9 mouse cellular contexts compared by ENCODE assay signal in genomic region chr8:121176291-121176690, GRCm38 (mm10). TPM values are rescaled to one million over a fixed set of nuclear protein-coding genes. Genes with fewer than 3 reads are reported as not detected.
DNase-seq lines count a peak whose midpoint lies in the region; ATAC-seq and TF ChIP-seq lines count a peak whose summit lies in the region.
"Had no signal": no experiment of that assay in that cellular context is flagged by ENCODE, and none has a peak within 500 bp of the region (broad histone marks: within the 10 kb centered on the region; RNA-seq: fewer than 3 reads in every experiment).

No protein-coding gene starts in this region.

- no peak for DNase-seq in liver, embryonic 11.5 days (ENCODE audit: low spot score)
- no peak for DNase-seq in liver, postnatal 0 days
- peak; percentile 24 for DNase-seq in ZHBTc4 (ENCODE audit: low read depth, low spot score)
- DNase-seq in thymus, postnatal 36 days = no peak
- no peak for DNase-seq in cerebellum, adult 2 months
- DNase-seq: adrenal gland, postnatal 10 days had no signal

- TF ChIP-seq EP300 in liver, postnatal 0 days (IDR thresholded peaks at IDR 0.05; ENCODE audit: low read depth) = no peak

- no peak for TF ChIP-seq CTCF in liver, postnatal 0 days (IDR thresholded peaks at IDR 0.05; ENCODE audit: low read depth)
- TF ChIP-seq CTCF in cerebellum, adult 2 months (IDR thresholded peaks at IDR 0.05; ENCODE audit: borderline replicate concordance, insufficient read depth, low read depth, low read length) = no peak

- H3K36me3 ChIP-seq in liver, embryonic 11.5 days (ENCODE audit: control insufficient read depth, insufficient read depth, low read length) = no peaks in the 10 kb centered on the region
- no peaks in the 10 kb centered on the region for H3K36me3 ChIP-seq in liver, postnatal 0 days (replicated peaks; ENCODE audit: insufficient read depth, low read length)

- no peak for TF ChIP-seq POLR2A in cerebellum, adult 2 months (IDR thresholded peaks at IDR 0.05; ENCODE audit: borderline replicate concordance, insufficient read depth, low read length)

- no peak overlapping the region for H3K27ac ChIP-seq in liver, embryonic 11.5 days (ENCODE audit: low read depth, low read length)
- no peak overlapping the region for H3K27ac ChIP-seq in liver, postnatal 0 days (ENCODE audit: low read depth)
- no peak overlapping the region for H3K27ac ChIP-seq in cerebellum, adult 2 months (ENCODE audit: insufficient read depth, low read length)

- peaks cover 10% of the 10 kb centered on the region for H3K4me1 ChIP-seq in liver, embryonic 11.5 days (replicated peaks; ENCODE audit: control insufficient read depth, insufficient read depth, low read length)
- no peaks in the 10 kb centered on the region for H3K4me1 ChIP-seq in liver, postnatal 0 days (ENCODE audit: insufficient read depth)
- no peaks in the 10 kb centered on the region for H3K4me1 ChIP-seq in cerebellum, adult 2 months (ENCODE audit: control insufficient read depth, insufficient read depth, low read length)

- H3K4me3 ChIP-seq in liver, embryonic 11.5 days (ENCODE audit: low read depth, low read length) = no peak overlapping the region
- H3K4me3 ChIP-seq in liver, postnatal 0 days (ENCODE audit: low read depth, low read length) = no peak overlapping the region
- H3K4me3 ChIP-seq in cerebellum, adult 2 months (replicated peaks; ENCODE audit: insufficient read depth, low read depth, low read length) = no peak overlapping the region
- H3K4me3 ChIP-seq: myocyte had no signal

- no peaks in the 10 kb centered on the region for H3K9me3 ChIP-seq in liver, embryonic 11.5 days (ENCODE audit: control insufficient read depth, low read length)
- H3K9me3 ChIP-seq in liver, postnatal 0 days (ENCODE audit: low read length) = no peaks in the 10 kb centered on the region

- H3K9ac ChIP-seq in liver, embryonic 11.5 days (ENCODE audit: low read depth, low read length) = no peak overlapping the region
- no peak overlapping the region for H3K9ac ChIP-seq in liver, postnatal 0 days (replicated peaks)

- H3K27me3 ChIP-seq in liver, embryonic 11.5 days (replicated peaks; ENCODE audit: control insufficient read depth, insufficient read depth, low read length) = no peaks in the 10 kb centered on the region
- no peaks in the 10 kb centered on the region for H3K27me3 ChIP-seq in liver, postnatal 0 days (ENCODE audit: insufficient read depth, low read length)
- no peaks in the 10 kb centered on the region; the same call in 1 of the 2 replicates for H3K27me3 ChIP-seq in cerebellum, adult 2 months (ENCODE audit: control insufficient read depth, insufficient read depth, low read length)

- ATAC-seq in liver, embryonic 11.5 days (replicated peaks; ENCODE audit: low FRiP score) = peak; percentile 64
- ATAC-seq in liver, postnatal 0 days = no peak
- peak; percentile 85 for ATAC-seq in granulocyte monocyte progenitor cell, adult 5-6 weeks (replicated peaks; ENCODE audit: poor library complexity, severe bottlenecking)
- peak; percentile 80 for ATAC-seq in megakaryocyte-erythroid progenitor cell, adult 5-6 weeks (replicated peaks; ENCODE audit: low FRiP score, low TSS enrichment, poor library complexity, severe bottlenecking)

- H3K4me2 ChIP-seq in liver, embryonic 11.5 days = no peak overlapping the region
- H3K4me2 ChIP-seq in liver, postnatal 0 days (ENCODE audit: low read depth, low read length) = no peak overlapping the region

- WGBS in liver, embryonic 11.5 days = 7% methylated on average over 3 of the region's 3 CpGs
- 12% methylated on average over 3 of the region's 3 CpGs for WGBS in liver, postnatal 0 days (ENCODE audit: insufficient replicate concordance)
- WGBS in cerebellum, adult 2 months = 43% methylated on average over 3 of the region's 3 CpGs

RNA-seq across cellular contexts. Expression of gene Foxl1, which starts 48.6 kb away (rescaled TPM):
- polyA plus RNA-seq in liver, embryonic 11.5 days (2014; fragmentation: Nextera tagmentation; extraction: Ambion mirVana) = 0.61 and 0.73 TPM in 2 replicates
- polyA plus RNA-seq in liver, postnatal 0 days (2015; fragmentation: Nextera tagmentation; extraction: Ambion mirVana) = not detected in 2 replicates
- total RNA-seq in granulocyte monocyte progenitor cell, adult 5-6 weeks (2014; fragmentation: Nextera tagmentation) = not detected in 2 replicates
- total RNA-seq in granulocyte monocyte progenitor cell, adult 5-6 weeks (2017) = not detected in 2 replicates
- total RNA-seq in megakaryocyte-erythroid progenitor cell, adult 5-6 weeks (2014; fragmentation: Nextera tagmentation) = not detected in 2 replicates
- total RNA-seq in megakaryocyte-erythroid progenitor cell, adult 5-6 weeks (2017) = not detected in 2 replicates
- polyA plus RNA-seq in cerebellum, adult 2 months (2012; rRNA removed) = 0.11 TPM in 1 of 2 replicates, not detected in the other
